Mouse (Mus musculus) brain, embryonic 14.5 days (tissue): ENCODE data around the gene Tmem109.

Experiments used
- CTCF ChIP-seq: fragments of 200-500 bp; IDR thresholded peaks from 2 replicates; pipeline ENCODE4 v1.5.1; 2012; ENCODE audit warnings: inconsistent platforms, mild to moderate bottlenecking, moderate library complexity, borderline replicate concordance; ENCODE audit not compliant: insufficient read depth, insufficient read length; ENCODE audit errors: extremely low read depth
- POLR2A ChIP-seq: fragments of 200-500 bp; IDR thresholded peaks from 2 replicates; pipeline ENCODE4 v1.6.1; 2012; ENCODE audit warnings: mild to moderate bottlenecking, inconsistent platforms, borderline replicate concordance; ENCODE audit not compliant: poor library complexity, insufficient read depth, insufficient read length, severe bottlenecking; ENCODE audit errors: extremely low read depth

DNA sequence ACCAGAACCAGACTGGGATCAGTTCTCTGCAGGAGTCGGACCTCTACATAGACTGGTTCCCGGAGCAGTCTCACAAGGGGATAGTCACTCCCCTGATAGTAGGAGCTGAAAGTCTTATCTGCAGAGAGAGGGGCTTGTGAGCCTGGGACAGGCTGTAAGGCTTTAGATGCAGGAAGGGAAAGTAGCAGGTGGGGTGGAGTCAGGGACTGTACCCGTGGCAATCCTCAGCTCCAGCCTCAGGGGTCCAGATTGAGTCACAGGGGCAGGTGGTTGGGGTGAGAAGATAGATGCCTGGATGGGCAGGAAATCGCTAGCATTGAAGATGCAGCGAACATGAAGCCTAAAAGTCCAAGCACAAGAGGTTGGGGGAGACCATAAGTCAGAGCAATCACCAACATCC is 34.7 kb upstream of the Tmem109 start:
- no peak for TF ChIP-seq CTCF
- TF ChIP-seq POLR2A: no peak
